Mouse (Mus musculus): ENCODE measurements at regions not wholly inside any gene's neighbourhood (a gene's known extent, or its start where the extent isn't known, plus 50 kb on each side); places are given as distances from the start of the nearest gene placed in this dataset.
A peak's percentile ranks its signal among the peaks of the same experiment; 100 is the strongest.

GRCm38 (mm10) chr1:183865111-183865510 is 148.0 kb upstream of the Dusp10 start:
- no peak for DNase-seq (ENCODE audit: low spot score)

DNA sequence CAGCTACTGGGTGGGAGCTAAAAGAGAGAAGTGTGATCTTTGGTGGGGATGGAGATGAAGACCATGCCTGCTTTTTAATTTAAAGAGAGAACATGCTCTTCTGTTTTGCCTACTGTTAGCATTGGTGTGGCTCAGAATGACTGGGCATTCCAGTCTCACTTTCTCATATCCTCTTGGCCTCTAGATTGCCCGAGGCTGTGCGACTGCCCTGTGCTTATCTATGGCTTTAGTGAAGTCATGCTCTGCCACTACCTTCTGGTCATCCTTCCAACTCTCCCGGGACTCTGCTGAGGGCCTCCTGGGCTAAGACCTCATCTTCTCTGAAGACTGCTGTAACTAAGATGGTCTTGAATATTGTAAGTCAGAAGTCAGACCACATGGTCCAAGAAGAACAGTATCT is 147.5 kb upstream of the Dusp10 start:
- DNase-seq (ENCODE audit: low spot score) = no peak

GRCm38 (mm10) chr1:183868965-183869364 is 144.1 kb upstream of the Dusp10 start:
- no peak for DNase-seq (ENCODE audit: low spot score)

DNA sequence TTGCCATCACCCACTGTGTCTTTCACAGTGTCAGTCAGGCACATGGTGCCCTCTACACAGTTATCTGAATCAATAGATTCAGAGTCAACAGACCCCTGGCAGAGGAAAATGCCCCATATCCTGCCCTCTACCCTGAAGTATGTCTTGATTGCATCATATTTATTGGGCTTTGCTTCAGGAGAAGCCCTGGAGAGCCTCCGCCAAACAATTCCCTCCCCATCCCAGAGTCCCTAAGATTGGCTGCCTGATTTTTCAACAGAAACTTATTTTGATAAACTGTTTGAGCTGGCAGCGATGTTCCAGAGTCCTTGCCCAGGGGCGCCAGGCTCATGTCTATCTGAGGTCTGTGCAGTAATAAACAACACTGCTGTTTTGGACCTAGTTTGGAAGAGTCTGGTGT is 117.2 kb upstream of the Dusp10 start:
- DNase-seq (ENCODE audit: low spot score) = no peak

DNA sequence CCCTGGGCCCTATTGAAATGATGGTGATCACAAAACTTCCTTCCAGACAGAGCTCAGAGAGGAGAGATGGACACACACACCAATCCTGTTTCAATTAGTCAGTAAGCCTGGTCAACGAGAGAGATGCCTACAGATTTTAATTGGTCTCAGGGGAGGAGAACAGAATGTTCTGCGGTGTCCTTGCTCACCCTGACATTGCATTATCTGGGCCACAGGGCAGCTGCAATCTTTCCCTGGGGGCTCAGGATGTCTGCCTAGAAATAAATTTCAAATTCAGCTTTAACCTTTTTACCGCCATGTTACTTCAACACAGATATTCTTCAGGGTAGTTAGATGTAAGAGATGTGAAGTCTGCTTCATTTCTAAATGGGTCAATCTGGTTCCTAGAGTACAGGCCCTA is 115.0 kb upstream of the Dusp10 start:
- no peak for DNase-seq (ENCODE audit: low spot score)

DNA sequence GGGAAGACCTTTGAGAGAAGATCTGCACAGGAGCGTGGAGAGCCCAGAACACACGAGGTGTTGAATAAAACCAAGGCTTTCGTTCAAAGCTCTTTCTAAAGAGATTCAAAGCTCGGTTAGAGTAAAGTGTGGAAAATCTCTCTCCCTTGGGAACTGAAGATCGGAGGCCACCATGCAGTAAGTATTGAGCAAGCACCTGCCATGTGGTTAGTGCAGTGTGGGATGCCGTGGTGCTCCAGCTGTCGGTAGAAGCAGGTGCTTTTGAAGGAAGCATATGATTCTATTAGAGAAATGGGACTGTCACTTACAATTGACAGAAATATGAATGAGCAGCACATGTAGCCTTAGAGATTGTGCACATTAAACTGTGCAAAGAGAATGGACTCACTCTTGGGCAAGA is 108.5 kb upstream of the Dusp10 start:
- no peak for DNase-seq (ENCODE audit: low spot score)

DNA sequence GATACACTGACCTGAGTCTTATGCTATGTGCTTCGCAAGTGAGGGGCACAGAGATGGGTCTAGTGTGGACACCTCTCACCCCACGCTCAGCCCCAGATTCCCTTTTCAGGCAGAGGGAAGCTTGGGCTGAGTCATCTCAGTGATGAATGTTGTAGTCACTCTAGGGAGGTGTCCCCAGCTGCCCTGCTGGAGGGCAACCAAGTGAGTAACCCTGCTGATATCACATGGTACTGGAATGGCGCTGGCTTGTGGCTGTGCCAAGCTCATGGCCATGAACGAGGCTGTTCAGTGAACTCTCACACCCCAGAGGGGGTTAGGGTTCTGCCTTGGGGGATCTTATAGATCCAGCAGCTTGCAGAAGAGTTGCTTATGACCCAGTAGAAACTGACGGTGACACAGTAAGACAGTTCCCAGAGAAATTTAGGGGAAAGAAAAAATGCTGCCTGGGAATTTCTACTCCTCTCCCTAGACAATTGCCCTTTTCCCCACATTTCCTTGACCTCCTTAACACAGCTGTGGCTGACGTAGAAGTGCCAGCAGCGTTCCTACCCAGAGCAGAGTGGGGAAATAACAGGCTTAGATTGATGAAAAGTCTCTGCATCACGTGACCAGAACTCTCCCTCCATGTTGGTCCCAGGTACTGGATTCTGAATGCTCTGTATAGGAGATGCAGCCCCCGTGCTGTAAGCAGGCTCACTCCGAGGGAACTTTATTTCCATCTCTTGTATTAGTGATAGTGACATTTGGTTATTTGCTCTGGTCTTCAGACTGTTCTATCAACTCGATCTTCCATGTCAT is 107.6 kb upstream of the Dusp10 start:
- DNase-seq (ENCODE audit: low spot score) = peak; percentile 52

GRCm38 (mm10) chr1:183917656-183918055 is 95.4 kb upstream of the Dusp10 start:
- no peak for DNase-seq (ENCODE audit: low spot score)

DNA sequence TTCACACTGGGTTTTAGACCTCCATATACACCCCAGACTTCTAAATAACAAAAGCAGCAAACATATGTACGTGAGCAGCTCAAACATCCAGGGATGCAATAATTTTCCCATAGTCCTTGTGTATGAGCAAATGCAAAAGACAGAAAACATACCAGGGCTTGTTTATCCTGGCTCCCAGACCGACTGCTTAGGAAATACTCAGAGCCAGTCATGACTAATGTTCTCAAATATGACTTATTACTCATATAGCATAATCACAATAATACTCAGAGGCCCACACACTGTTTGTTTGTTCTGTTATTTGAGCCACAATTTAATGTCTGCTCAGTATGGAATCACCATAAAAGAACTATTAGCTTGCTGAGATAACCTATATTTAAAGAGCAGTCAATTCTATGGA is 91.8 kb upstream of the Dusp10 start:
- DNase-seq (ENCODE audit: low spot score) = no peak

DNA sequence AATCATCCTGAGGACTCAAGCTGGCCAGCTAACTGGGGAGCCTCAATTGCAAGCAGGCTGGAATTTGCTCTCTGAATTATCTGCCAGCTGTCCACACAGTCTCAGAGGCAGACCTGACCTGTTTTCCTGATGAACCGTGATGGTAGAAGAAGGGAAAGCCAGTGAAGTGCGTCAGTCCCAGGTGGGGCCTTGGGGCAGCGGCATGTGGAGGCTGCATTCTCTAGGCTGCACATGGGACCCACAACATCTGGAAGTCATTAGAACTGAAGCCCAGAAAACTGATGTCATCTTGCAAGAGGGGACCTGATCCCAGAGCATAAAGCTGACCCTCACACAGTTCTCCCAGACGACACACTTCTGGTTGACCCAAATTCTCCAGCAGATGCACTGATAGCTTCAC is 84.6 kb upstream of the Dusp10 start:
- no peak for DNase-seq (ENCODE audit: low spot score)

GRCm38 (mm10) chr1:183930363-183930982 is 82.6 kb upstream of the Dusp10 start:
- no peak for DNase-seq (ENCODE audit: low spot score)

DNA sequence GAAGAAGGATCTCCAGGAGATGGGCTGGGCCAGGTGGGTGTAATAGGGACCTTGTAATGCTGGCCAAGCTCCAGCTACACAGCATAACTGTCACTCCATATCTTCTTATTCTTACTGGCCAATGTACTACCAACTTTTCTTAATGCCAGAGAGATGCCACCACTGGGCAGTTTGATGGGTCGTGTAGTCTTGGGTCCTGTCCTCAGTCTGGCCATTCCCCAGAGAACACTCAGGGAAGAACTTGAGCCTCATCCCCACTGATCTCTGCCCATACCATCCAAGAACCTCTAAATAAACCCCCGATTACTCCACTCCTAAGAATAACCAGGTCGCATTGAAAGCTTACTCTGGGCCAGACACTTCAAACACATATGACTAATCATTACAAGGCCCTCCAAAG is 82.0 kb upstream of the Dusp10 start:
- DNase-seq (ENCODE audit: low spot score) = no peak

- DNase-seq (ENCODE audit: low spot score) = no peak
These were observed 79.3 kb upstream of the Dusp10 start for GRCm38 (mm10) chr1:183933845-183934244.

DNA sequence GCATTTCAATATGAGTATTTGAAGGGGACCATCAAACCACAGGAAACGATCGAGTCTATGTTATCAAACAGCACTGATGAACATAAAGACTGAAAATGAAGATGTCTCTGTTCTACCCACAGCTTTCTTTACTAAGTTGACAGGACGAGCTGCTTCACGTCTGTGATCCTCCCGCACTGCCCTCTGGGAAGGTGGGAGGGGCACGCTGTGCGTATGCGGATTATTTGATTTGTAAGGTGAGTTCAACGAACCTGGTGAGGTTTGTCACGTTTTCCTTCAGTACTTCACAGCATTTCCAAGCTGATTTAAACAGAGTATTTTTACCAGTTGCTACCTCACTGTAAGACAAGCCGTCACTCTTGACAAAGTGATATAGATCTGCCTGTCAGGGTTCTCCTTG is 75.9 kb upstream of the Dusp10 start:
- no peak for DNase-seq (ENCODE audit: low spot score)

DNA sequence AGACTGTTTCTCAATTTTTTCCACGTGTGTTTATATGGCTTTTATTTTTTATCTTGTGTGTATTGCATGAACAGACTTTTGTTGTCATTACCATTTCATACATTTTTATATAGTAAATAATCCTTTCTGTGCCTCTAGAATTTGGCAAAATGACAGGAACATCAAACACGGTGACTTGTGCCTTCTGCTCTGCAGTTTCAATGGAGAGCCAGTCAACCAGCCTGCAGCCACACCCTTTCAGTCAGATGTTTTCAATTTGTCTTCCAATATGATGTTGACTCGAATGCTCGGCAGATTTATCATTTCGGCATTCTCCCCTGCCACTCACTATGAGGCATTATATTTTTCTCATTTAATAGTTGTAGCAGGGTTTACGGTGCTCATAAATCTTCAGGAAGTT is 74.7 kb upstream of the Dusp10 start:
- DNase-seq (ENCODE audit: low spot score) = no peak

- no peak for DNase-seq (ENCODE audit: low spot score)
These were observed 72.4 kb upstream of the Dusp10 start for GRCm38 (mm10) chr1:183940706-183941105.

DNA sequence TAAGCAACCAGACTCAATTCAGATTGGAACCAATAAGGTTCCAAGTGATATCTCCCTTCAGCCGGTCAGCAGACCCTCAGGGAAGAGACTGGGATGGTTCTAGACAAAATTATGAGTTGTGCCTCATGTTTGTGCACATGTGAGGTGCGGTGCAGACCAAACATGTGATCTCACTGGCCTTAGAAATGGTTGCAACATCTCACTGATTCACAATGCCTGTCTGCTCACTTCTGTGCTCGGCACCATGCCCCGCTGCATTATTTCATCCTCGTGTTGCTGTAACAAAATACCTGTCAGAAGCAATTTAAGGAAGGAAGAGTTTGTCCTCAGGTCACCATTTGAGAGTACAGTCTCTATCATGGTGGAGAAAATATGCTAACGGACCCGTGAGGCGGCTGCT is 66.9 kb upstream of the Dusp10 start:
- no peak for DNase-seq (ENCODE audit: low spot score)

- DNase-seq (ENCODE audit: low spot score) = no peak
These were observed 66.0 kb upstream of the Dusp10 start for GRCm38 (mm10) chr1:183947066-183947465.

DNA sequence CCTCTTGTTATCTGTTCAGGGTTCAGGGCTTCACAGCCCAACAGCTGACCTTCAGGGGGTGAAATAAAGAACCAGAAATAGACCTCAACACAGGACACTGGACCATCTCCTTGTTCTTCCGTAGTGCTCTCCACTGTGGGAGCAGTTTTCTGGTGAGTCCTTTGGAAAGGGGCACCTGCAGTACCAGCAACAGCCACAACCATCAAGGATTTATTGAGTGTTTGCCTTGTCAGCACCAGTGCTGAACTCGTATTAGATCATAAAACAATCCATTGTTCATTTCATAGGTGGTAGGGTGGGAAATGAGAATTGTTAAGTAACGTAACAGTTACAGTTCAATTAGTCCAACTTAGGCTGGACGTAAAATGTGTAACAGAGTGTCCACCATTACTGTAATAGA is 63.9 kb upstream of the Dusp10 start:
- DNase-seq (ENCODE audit: low spot score) = no peak

GRCm38 (mm10) chr1:183954086-183954485 is 59.0 kb upstream of the Dusp10 start:
- DNase-seq (ENCODE audit: low spot score) = no peak

- no peak for DNase-seq (ENCODE audit: low spot score)
These were observed 56.7 kb upstream of the Dusp10 start for GRCm38 (mm10) chr1:183956391-183956790.

DNA sequence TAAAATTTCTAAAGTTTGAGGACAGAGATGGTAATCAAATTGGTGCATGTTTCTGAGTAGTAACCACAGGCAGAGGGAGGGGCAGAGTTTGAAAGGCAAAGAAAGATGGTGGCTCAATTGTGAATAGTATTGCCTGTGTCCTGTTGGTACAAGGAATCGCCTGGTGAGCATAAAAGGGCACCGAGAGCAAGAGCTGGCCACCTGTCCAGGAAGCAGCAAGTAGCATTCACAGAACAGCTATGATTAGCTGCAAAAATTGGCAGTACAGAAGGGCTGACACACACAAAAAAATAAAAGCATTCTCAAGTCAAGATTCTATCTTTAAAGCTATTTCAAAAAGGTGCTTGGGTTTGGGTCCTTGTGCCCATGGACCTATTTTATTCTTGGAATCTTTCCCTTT is 51.7 kb upstream of the Dusp10 start:
- DNase-seq (ENCODE audit: low spot score) = no peak

GRCm38 (mm10) chr1:183962486-183962885 is 50.6 kb upstream of the Dusp10 start:
- no peak for DNase-seq (ENCODE audit: low spot score)

DNA sequence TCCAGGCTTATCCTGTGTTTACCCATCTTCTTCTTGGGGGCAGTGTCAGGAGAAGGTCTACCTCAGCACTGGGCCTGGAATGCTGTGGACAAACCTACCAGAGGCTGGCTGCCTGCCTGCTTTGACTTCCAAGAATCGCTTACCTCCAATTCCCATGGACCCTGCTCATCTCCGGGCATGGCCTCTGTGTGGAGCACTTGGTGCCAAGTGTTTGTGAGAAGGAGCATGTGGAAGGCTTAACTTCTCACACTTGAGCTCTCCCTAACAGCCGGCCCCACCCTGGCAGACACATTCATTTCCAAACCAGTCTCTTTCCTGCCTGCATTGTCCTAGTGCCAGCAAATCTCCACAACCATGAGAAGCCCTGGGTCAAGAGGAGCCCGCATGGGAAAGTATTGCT is 49.8 kb upstream of the Dusp10 start:
- DNase-seq (ENCODE audit: low spot score) = no peak

Data from testis, postnatal 10 days (tissue).